Mouse (Mus musculus) kidney, adult 2 months (tissue): ENCODE measurements around the gene Rhoq.

Source experiments
- CTCF ChIP-seq: fragments of 200-500 bp; conservative IDR thresholded peaks from 2 replicates; pipeline ENCODE4 v1.5.1; 2011; ENCODE audit warnings: low read depth, mild to moderate bottlenecking, control low read depth, low read length, moderate library complexity, mixed read lengths; ENCODE audit not compliant: insufficient read depth, insufficient read length
- POLR2A ChIP-seq: fragments of 200-500 bp; IDR thresholded peaks from one replicate; pipeline ENCODE4 v1.6.1; 2011; ENCODE audit warnings: low read depth, low read length, control low read depth

DNA sequence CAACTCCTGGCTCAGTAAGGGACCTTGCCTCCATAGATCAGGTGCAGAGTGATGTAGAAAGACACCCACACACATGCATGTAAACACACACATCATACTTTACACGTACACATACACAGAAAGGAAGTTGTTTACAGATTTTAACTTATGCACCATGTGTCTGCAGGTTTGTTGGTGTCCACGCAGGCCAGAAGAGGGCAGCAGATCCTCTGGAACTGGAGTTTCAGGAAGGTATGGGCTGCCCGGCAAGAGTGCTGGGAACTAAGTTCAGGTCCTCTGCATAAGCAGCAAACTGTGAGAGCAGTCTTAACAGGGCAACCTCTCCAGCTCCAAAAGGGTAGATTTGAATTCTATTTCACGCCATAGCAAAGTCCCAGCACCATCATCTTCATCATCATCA, 47.3 kb upstream of the Rhoq start:
- TF ChIP-seq POLR2A (no peak), CTCF (0 out of 2 replicates have a peak, but pooled peaks have one; percentile 11)
